Mouse (Mus musculus) right cerebral cortex, postnatal 14 days (tissue): ENCODE results near the gene Mdm1.
A peak's percentile ranks its signal among the peaks of the same experiment; 100 is the strongest.
"Not testable (repeated sequence)": the region's sequence is repeated elsewhere in the genome, so short reads cannot be mapped to it uniquely, and the experiment has no call there.

Source experiments
- DNase-seq: peaks from one replicate; pipeline ENCODE4 v3.0.0; 2022

Mdm1 gene

DNA sequence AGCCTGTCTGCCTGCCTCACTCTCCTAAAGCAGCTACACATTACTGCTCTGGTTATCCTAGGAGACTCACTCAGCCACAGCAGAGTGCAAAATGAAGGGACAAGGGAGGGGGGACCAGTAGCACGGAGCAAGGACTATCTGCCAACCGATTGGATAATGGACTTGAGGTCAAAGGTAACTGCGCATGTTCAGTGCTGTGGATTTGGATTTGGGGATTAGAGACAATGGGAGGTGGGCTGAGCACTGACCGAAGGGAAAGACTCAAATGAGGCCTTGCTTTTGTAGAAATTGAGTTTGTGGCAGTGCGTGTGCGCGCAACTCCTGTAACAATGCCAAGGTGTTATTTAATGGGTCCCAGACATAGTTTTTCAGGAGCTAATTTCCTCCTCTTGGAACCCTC, 16.4 kb upstream of the Mdm1 start:
- DNase-seq: no peak

DNA sequence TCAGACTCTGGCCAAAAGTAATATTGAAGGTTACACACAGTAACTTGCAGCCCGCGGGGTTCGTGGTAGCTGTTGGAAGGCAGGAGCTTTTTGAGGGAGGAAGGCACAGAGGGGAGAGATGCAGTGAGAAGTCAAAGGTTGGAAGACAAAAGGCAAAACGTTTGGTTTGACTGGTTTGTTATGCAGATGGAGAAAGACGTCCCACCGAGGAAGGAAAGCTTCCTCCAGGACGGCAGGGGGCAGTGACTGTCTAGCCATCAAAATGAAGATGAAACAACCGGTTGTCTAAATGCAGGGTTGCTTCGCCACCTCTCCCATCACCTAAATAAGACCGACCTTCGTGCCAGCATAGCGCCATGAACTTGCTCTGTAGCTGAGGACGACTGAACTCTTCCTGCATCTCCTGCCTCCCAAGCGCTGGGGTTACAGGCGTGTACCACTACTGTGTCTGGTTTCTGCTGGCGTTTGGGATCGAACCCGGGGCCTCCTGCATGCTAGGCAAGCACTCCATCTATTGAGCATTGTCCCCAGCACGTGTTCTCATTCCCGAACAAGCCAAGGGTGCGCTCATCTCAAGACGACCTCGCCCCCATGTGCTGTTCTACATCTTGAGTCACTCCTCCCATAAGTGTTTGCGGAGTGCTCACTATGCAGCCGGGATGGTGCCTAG, 15.7 kb upstream of the Mdm1 start:
- no peak for DNase-seq

DNA sequence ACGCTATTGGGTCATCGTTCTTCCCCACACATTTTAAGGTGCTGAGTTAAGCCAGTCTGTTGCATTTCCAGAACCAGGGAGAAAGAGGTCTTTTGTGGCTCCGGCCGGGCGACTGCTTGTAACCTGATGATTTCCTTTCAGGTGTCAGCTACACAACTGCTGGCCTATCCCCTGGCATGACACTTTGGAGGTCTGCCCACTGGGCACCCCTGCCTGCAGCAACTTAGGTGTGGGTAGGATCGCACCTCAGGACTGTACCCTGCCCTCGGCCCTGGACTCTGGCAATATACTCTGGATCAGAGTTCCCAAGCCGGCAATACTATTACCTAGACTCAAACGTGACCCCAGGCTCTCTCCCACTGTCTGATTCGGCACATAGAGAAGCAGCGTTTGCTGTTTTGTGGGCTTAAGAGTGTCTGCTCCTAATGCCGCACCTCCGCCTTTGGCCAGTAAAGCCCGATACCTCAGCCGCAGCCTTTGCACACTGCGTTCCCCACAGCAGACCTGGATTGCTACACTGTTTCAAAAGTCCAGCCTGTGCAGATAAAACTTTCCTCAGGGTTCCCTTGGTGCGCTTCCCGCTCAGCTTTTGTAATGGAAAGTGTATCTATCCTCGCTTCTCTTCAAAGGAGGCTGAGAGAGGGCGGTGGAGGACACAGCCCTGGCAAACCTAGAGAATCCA, 12.5 kb upstream of the Mdm1 start:
- DNase-seq: no peak

DNA sequence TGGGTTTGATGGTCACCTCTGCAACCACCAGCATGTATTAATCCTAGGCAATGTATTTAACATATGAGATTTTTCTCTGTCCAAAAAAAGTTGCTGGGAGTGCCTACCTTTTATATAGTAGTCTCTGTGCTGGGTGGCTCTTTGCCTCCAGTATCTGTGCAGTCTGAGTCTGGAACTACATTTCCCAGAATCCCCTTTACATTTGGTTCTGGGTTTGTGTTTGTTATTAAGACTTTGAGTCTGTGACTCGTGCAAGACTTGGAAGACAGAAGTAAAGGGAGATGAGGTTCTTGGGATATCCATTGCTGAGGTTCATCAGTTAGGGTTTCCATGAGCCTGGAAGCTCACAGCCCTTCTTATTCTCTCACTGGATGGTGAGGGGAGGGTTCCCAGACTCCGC, 11.6 kb upstream of the Mdm1 start:
- DNase-seq: no peak

DNA sequence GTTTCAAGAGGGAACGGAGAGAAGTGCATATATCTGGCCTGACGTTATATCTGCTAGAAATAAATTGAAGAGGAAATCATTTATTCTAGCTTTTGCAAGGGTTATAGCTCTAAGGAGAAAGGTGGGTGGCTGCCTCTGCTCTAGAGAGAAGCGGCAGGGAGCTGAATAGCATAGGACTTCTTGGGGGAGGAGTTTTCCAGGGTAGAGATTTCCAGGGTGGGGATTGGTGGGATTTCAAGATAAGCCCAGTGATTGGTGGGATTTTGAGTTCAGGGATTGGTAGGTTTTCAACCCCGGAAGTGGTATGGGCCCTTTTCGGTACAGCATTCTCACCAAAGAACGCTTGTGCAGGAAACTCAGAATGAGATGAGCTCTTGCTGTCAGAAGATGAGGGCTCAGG, 8.6 kb upstream of the Mdm1 start:
- DNase-seq: no peak

DNA sequence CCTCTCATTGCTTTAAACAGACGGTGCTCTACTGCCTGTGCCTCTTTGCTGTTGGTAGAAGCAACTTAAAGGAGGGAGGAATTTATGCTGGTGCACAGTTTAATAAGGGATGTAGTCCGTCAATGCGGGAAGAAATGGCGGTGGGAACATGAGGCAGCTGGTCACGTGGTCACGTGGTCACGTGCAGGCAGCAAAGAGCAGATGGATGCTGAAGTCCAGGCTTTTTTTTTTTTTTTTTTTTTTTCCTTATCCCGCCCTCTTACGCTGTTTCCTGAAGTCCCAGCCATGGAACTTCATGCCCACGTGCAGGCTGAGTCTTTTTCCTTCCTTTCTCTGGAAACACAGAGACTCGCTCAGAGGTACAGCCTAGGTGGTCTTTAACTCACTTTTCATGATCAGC, 3.1 kb upstream of the Mdm1 start:
- no peak for DNase-seq

DNA sequence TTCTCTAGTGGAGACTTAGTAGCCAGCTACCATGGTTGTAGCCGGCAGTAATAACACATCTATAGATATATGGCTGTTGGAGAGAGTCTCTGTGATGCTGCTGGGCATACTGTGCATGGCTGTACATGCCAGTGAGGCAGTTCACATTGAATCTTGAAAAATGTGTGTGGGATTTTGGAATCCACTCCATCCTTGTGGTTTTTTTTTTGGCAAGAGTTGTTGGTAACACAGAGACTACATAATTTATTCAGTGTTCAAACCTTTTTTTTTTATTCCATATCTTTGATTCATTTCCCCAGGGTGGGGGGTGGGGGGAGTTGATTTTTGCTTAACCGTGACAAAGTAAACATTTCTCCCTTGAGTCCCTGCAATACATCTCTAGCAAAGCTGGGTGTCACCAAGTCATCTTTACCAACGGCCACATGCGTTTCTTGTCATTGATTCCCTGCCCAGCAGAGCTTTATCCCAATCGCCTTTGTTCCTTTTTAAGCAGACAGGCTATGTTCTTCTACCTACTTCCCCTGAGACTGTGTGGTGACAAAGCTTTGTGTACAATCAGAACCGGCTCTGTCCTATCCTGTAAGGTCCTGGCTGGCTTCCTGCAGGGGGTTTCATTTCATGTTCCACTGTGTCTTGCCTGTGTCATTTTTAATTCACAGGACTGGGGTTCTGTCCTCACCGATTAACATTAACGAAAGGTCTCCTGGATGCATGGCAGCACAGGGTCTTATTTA, 1.6 kb upstream of the Mdm1 start:
- no peak for DNase-seq

DNA sequence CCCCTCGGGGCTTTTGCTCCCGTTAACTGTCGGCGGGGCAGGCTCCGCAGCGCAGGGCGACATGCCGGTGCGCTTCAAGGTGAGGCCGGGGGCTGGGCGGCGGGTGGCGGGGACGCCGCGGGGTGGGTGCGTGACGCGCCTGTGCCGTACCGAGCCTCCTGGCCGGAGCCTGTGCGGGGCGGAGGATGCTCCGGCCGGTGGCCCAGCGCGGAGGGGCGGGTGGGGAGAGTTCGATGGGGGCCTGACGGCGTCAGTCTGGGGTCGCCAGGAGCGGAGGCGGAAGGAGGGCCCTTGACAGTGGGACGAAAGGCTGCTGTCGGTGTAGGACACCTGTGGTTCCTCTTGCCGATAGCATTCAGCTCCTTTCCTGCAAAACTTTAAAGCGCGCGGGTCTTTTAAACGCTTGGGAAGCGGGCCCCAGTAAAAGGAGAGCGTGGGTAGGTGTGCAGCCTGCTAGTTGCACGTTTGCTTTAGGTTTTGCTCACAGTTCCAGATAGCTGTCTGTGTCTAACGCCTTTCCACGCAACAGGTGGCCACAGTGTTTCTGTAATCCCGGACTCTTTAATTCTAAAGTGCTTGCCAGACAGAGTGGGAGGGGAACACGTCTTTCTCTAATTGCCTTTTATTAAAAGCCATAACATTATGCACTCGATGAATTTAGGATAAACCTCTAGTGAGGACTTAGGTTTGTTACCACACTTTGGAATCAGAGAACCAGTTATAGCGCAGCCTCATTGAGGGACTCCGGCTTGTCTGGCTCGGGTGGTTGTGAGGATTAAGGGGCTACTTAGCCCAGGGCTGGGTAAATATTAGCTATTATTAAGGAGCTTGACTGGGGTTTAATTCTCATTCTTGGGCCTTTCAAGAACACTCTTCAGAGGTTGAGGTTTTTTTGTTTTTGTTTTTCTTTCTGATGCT, 532 bp downstream of the Mdm1 start:
- DNase-seq: peak; percentile 67

DNA sequence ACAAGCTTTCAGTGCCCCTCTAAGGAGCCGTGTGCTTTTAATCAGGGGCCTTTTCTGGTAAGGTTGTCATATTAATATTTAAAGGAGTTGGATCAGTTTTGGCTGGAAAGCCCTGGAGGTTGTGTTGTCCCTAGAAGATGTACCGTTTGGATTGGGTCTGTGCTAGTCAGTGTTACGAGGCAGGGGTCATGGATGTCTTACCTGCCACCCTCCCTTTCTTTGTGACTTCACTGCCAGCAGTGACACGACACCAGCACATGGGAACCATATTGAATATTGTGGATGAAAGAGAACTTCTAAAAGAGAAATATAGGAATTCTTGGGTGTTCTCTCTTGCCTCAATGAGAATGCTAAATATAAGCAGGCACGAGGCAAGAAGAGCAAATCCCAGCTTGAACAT, 7.8 kb downstream of the Mdm1 start:
- DNase-seq: no peak

DNA sequence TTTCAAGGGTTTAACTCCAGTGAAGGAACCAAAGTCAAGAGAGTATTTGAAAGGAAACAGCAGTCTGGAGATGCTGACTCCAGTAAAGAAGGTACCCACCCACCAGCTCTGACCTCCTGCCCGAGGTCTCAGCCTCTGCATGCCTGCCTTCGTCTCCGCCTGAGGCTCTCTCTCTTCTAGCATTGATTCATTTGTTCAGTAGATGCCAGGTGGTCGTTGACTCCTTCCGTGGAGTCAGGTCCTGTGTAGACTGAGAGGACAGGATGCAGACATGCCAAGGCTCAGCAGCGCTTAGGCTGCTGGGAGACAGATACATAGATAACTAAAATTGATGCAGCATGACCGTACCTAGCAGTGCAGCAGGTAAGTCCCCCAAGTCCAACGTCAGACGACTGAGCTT, 9.3 kb downstream of the Mdm1 start:
- DNase-seq: no peak

DNA sequence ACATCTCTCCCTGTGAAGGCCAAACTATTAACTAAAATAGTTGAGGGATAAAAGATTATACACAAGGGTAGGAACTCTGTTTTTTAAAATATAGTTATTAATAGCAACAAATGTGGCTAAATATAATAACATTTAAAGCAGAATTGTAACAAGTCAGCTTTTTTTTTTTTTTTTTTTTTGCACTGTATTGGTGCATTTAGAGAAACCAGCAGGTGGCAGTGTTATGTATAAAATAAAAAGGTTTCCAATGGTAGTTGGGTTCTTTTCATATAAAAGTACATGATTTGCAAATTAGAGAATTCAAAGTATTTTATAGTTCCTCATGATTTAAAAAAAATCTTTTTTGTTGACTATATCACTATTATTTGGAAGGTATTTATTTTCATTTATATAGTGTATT, 14.3 kb downstream of the Mdm1 start:
- DNase-seq: no peak

DNA sequence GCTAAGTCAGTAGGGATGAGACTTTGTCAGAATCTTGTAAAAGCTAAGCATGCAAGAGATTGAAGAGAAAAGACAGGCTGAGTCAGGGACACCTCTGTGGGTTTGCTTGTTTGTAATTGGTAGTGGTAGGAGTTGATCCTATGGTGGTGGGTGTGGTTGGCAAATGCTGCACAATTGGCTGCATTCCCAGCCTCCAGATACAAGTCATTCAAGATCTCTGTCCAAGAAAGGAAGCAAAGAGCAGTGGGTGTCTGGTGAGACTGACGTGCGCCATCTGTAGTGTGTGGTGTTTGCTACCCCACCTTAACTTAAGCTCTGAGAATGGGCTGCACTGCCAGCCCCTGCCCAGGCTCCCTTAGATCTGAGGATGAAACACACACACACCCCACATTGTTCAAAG, 19.5 kb downstream of the Mdm1 start:
- DNase-seq: peak; percentile 60

DNA sequence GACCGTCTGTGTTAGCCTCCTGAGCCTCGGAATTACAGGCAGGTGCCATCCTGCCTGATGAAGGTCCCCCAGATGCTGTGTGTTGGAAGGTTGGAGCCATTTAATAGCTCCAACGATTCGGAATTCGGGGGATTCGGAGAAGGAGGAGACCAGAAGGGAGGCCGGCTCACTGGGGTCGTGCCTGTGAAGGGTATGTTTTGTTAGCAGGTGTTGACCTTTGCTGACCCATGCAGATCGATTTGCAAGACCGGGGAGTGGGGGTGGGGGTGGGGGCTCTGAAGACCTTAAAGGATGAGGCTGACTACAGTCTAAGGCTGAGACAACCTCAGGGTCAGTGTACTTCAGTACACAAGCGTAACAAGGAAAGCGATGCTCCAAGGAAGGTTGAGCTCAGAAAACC, 27.6 kb downstream of the Mdm1 start:
- no peak for DNase-seq

DNA sequence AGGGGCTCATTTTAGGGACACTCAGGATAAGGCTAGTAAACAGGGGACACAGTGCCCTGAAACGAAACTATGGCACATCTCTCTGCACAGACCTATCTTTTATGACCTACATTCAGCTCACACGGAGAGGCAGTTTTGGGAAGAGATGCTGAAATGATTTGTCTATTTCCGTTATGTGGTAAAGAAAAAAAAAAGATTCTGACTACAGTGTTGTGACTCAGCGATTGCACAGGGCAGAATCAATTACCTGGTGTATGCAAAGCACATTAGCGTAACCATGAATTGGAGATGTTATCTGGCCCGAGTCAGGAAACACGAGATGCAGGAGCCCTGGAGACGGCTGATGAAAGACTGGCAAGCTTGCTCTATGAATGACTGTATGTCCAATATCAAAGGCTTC, 30.8 kb downstream of the Mdm1 start:
- DNase-seq: no peak

DNA sequence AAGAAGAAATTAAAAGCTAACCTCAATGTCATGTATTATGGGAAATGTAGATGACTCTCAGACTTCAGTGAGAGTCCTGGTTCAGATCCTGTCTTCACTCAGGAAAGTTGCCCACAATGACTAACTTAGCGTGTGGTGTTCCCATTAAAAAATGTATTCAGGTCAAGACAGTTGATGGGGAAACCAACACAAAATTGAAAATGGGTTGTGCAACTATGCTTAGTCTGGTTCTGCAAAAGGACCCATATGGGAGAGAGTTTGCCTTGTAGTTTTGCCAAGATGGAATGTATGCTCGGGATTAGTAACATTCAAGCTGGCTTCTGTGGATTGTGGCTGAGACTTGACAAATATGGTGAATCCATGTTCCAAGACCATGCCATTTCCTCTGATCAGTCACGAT, 31.3 kb downstream of the Mdm1 start:
- no peak for DNase-seq

DNA sequence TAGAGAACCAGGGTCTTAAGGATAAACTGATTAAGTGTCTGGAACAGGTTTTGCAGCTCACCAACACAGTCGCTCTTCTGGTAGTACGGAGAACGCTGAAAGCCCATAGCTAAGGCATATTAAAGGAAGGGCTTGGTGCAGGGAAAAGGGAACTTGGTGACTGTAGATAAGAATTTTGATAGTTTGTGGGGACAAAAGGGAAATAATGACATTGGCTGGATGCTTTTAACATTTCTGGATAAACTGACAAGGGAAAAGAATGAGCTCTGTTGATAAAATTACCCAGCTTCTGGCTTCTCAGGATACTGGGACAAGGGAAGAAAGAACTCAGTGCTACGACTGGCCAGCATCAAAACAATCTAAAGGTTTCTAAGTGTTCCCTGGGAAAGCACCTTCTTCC, 33.9 kb downstream of the Mdm1 start:
- DNase-seq: not testable (repeated sequence)

DNA sequence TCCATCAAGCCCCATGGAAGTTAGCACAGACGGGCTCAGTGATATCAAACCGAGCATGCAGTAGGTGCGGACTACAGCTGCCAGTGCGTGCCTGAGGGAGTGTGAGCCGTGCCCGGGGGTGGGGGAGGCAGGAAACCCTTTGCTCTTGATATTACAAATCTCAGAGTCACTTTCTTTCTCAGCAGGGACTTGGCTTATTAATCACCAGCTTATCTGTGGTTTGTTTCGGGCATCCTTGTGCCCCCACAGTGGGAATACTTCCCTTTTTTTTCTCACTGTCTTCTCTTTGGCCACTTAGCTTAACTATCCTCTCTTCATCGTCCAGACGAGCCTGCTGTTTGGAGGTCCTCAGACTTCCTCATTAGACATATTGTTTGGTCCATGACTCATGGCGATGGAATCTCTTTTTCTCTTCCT, 37.1 kb downstream of the Mdm1 start:
- DNase-seq: no peak

DNA sequence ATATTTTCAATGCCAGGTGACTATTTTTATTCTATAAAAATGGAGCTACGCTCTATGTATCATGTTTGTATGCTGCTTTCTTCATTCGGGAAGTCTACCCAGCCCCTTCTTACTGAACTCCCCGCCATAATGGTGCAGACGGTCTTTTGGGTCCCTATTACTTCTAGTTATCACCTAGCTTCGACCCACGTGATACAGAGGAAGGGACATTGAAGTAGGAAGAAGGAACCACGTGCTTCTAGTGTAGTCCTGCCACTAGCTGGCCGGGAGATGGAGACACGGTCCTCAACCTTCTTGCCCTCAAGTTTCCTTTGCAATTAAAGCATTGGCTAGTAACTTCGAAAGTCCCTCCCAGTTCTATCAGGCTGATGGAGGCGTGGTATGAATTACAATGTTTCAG, 37.7 kb downstream of the Mdm1 start:
- DNase-seq: no peak

DNA sequence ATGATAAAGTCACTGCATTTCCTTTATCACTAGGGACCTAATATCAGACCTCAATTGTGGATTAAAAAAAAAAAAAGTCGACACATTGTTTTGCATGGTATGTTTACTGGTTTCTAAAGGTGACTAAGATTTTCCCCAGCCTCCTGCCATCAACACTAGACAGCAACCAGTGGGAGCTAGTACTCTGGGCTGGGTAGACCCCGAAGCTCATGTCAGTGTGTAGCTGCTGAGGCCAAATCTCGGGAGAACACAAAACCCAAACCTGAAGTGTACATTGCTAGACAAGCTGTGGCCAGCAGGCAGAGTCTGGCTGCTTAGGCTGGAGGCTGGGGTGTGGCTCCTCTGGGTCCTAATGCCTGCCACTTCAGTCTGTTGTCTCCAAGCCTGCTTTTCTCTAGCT, 53.5 kb downstream of the Mdm1 start:
- not testable (repeated sequence) for DNase-seq

DNA sequence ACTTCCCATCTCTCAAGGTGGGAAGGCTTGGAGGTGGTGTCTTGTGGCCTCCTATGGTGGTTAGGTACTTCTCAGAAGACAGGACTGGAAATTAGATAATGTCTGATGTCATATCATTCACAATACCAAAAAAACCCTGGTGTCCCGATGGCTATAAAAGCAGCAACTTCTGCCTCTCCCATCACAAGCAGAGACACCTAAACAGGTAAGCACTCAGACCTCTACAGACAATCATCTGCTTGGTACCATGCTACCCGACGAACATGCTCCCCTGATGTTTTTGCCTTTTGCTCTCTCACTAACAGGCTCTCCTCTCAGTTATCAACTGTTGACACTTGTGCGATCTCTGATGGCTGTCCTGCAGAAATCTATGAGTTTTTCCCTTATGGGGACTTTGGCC, 63.0 kb downstream of the Mdm1 start, which contains the start of gene Il22:
Gene Il22, plus strand, starts transcription at position 301 of the 400 bp plus-strand sequence.
- DNase-seq: no peak

DNA sequence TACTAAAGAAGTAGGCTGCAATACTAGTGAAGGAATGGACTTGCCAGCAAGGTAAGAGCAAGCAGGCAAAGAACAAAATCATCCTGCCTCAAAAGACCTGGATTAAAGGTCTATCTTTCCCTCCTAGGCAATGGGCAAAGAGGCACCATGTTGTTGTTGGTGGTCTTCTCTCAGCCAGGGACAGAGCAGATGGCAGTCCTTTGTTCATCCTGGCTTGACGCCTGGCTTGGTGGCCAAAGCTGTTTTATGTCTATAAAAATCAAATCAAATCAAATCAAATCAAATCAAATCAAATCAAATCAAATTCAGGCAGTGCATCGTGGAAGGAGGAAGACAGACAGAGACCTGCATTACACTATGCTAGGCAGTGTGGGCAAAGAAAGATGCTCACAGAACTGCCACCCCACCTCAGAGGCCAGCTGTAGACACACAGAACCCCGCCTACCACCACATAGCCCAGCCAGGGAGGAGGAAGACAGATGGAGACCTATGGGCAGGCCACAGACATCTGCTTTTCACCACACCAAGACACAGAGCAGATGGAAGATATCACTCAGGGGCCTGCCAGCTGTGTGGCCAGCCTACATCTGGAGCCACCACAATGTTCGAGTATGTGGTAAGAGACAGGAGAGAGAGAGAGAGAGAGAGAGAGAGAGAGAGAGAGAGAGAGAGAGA, 74.2 kb downstream of the Mdm1 start:
- not testable (repeated sequence) for DNase-seq
